Mouse (Mus musculus) limb, embryonic 11.5 days (tissue): ENCODE measurements around the gene Lrpprc. TPM values are rescaled to one million over a fixed set of nuclear protein-coding genes. Genes with fewer than 3 reads are reported as not detected.
A peak's percentile ranks its signal among the peaks of the same experiment; 100 is the strongest.

Experiments used
- ATAC-seq: fragments of 200-750 bp; cut with Nextera tagmentation; 2 replicates; pipeline ENCODE4 v1.8.0; 2017; ENCODE audit warnings: low read depth; ENCODE audit not compliant: insufficient number of reproducible peaks, low FRiP score, low TSS enrichment
- DNase-seq: peaks from one replicate; pipeline ENCODE4 v3.0.0-alpha.2; 2015; ENCODE audit warnings: low spot score
- H3K27ac ChIP-seq: fragments of 300-500 bp; sonication (generic); replicated peaks from 2 replicates; pipeline ENCODE4 v1.5.1; 2014; ENCODE audit warnings: low read depth, mild to moderate bottlenecking, low read length
- H3K27me3 ChIP-seq: fragments of 300-500 bp; sonication (generic); 2 replicates; pipeline ENCODE4 v1.6.1; 2014; ENCODE audit warnings: mild to moderate bottlenecking, low read length, mixed read lengths; ENCODE audit not compliant: control insufficient read depth, insufficient read depth
- H3K36me3 ChIP-seq: fragments of 300-500 bp; sonication (generic); 2 replicates; pipeline ENCODE4 v1.6.1; 2014; ENCODE audit warnings: mild to moderate bottlenecking, low read length, moderate library complexity, mixed read lengths; ENCODE audit not compliant: control insufficient read depth, insufficient read depth
- H3K4me1 ChIP-seq: fragments of 300-500 bp; sonication (generic); 2 replicates; pipeline ENCODE4 v1.6.1; 2014; ENCODE audit warnings: low read length, mixed read lengths; ENCODE audit not compliant: control insufficient read depth, insufficient read depth
- H3K4me2 ChIP-seq: fragments of 300-500 bp; sonication (generic); 2 replicates; pipeline ENCODE4 v1.6.1; 2014; ENCODE audit warnings: low read depth, mild to moderate bottlenecking, moderate library complexity; ENCODE audit not compliant: severe bottlenecking
- H3K4me3 ChIP-seq: fragments of 300-500 bp; sonication (generic); 2 replicates; pipeline ENCODE4 v1.5.1; 2014; ENCODE audit warnings: low read depth, low read length
- H3K9ac ChIP-seq: fragments of 300-500 bp; sonication (generic); 2 replicates; pipeline ENCODE4 v1.6.1; 2014; ENCODE audit warnings: mild to moderate bottlenecking, low read length
- H3K9me3 ChIP-seq: fragments of 300-500 bp; sonication (generic); 2 replicates; pipeline ENCODE4 v1.6.1; 2016; ENCODE audit warnings: low read length; ENCODE audit not compliant: control insufficient read depth
- WGBS: fragments of 180-500 bp; shearing (Covaris S2); extraction: QIAGEN DNeasy Blood & Tissue Kit; methylation state at CpG from one replicate; pipeline ENCODE4 v1.1.7; 2014; 5-methylcytosine and 5-hydroxymethylcytosine counted together
- polyA plus RNA-seq: library from polyadenylated mRNA; unstranded; fragments of >200 nt; fragmentation: Nextera tagmentation; extraction: Ambion mirVana; gene quantifications from 2 replicates; pipeline ENCODE4 v1.2.1, GENCODE M21; 2014

Lrpprc gene
- polyA plus RNA-seq, 1 experiment from 2014 or later, result 60.8 TPM

- WGBS, result 67% methylated on average over 4 of the region's 4 CpGs
- Histone ChIP-seq H3K27ac (no peak overlapping the region), H3K27me3 (no peaks in the 10 kb centered on the region), H3K4me3 (no peak overlapping the region), H3K4me1 (peaks cover 3% of the 10 kb centered on the region; the same call in 1 of the 2 replicates), H3K36me3 (peaks cover 10% of the 10 kb centered on the region; the same call in 1 of the 2 replicates), H3K4me2 (no peak overlapping the region), H3K9me3 (no peaks in the 10 kb centered on the region), H3K9ac (no peak overlapping the region)
- DNase-seq, result peak; percentile 42
- no peak for ATAC-seq
Measured at GRCm38 (mm10) chr17:84707407-84707806, 83.2 kb downstream of the Lrpprc start.

- Histone ChIP-seq H3K36me3 (no peaks in the 10 kb centered on the region), H3K4me3 (no peak overlapping the region), H3K27me3 (no peaks in the 10 kb centered on the region), H3K4me1 (no peaks in the 10 kb centered on the region), H3K9ac (no peak overlapping the region), H3K27ac (no peak overlapping the region), H3K9me3 (no peaks in the 10 kb centered on the region), H3K4me2 (no peak overlapping the region)
- ATAC-seq, result no peak
- 26% methylated on average over 5 of the region's 5 CpGs for WGBS
- peak; percentile 73 for DNase-seq
Measured at GRCm38 (mm10) chr17:84698727-84699126, 91.9 kb downstream of the Lrpprc start.

- H3K4me3 ChIP-seq, result no peak overlapping the region
- no peak overlapping the region for H3K27ac ChIP-seq
- no peak for DNase-seq
- H3K9ac ChIP-seq, result no peak overlapping the region
- 67% methylated on average over 6 of the region's 6 CpGs for WGBS
- no peak overlapping the region for H3K4me2 ChIP-seq
- H3K27me3 ChIP-seq, result no peaks in the 10 kb centered on the region
- no peaks in the 10 kb centered on the region for H3K36me3 ChIP-seq
- no peak for ATAC-seq
- H3K9me3 ChIP-seq, result no peaks in the 10 kb centered on the region
- no peaks in the 10 kb centered on the region for H3K4me1 ChIP-seq
Measured at GRCm38 (mm10) chr17:84696537-84696936, 94.1 kb downstream of the Lrpprc start.

- H3K9ac ChIP-seq, result no peak overlapping the region
- H3K4me2 ChIP-seq, result no peak overlapping the region
- no peaks in the 10 kb centered on the region for H3K9me3 ChIP-seq
- H3K27ac ChIP-seq, result no peak overlapping the region
- DNase-seq, result no peak
- no peak overlapping the region for H3K4me3 ChIP-seq
- ATAC-seq, result no peak
- no peaks in the 10 kb centered on the region for H3K36me3 ChIP-seq
- H3K4me1 ChIP-seq, result no peaks in the 10 kb centered on the region
- WGBS, result 86% methylated on average over 2 of the region's 2 CpGs
- no peaks in the 10 kb centered on the region for H3K27me3 ChIP-seq
Measured at GRCm38 (mm10) chr17:84693741-84694140, 96.8 kb downstream of the Lrpprc start.

- H3K36me3 ChIP-seq, result no peaks in the 10 kb centered on the region
- ATAC-seq, result no peak
- H3K4me1 ChIP-seq, result no peaks in the 10 kb centered on the region
- no peak overlapping the region for H3K4me3 ChIP-seq
- H3K27ac ChIP-seq, result no peak overlapping the region
- no peaks in the 10 kb centered on the region for H3K9me3 ChIP-seq
- H3K27me3 ChIP-seq, result no peaks in the 10 kb centered on the region
- H3K9ac ChIP-seq, result no peak overlapping the region
- no peak overlapping the region for H3K4me2 ChIP-seq
- WGBS, result 74% methylated on average over 5 of the region's 5 CpGs
- no peak for DNase-seq
Measured at GRCm38 (mm10) chr17:84690111-84690510, 100.5 kb downstream of the Lrpprc start.

GRCm38 (mm10) chr17:84689316-84689715, 101.3 kb downstream of the Lrpprc start:
- no peaks in the 10 kb centered on the region for H3K27me3 ChIP-seq
- WGBS, result 85% methylated on average over 5 of the region's 5 CpGs
- no peaks in the 10 kb centered on the region for H3K9me3 ChIP-seq
- no peak overlapping the region for H3K4me3 ChIP-seq
- ATAC-seq (no peak), DNase-seq (no peak)
- no peak overlapping the region for H3K4me2 ChIP-seq
- no peak overlapping the region for H3K9ac ChIP-seq
- H3K4me1 ChIP-seq, result no peaks in the 10 kb centered on the region
- no peak overlapping the region for H3K27ac ChIP-seq
- no peaks in the 10 kb centered on the region for H3K36me3 ChIP-seq

- no peaks in the 10 kb centered on the region for H3K4me1 ChIP-seq
- no peak overlapping the region for H3K4me2 ChIP-seq
- no peaks in the 10 kb centered on the region for H3K9me3 ChIP-seq
- 91% methylated on average over 11 of the region's 11 CpGs for WGBS
- no peak overlapping the region for H3K9ac ChIP-seq
- DNase-seq (no peak), ATAC-seq (no peak)
- no peaks in the 10 kb centered on the region for H3K36me3 ChIP-seq
- no peaks in the 10 kb centered on the region for H3K27me3 ChIP-seq
- H3K4me3 ChIP-seq, result no peak overlapping the region
- H3K27ac ChIP-seq, result no peak overlapping the region
Measured at GRCm38 (mm10) chr17:84688834-84689233, 101.8 kb downstream of the Lrpprc start.

- ATAC-seq (no peak), DNase-seq (no peak)
- no peaks in the 10 kb centered on the region for H3K36me3 ChIP-seq
- H3K27me3 ChIP-seq, result no peaks in the 10 kb centered on the region
- H3K4me1 ChIP-seq, result no peaks in the 10 kb centered on the region
- H3K4me2 ChIP-seq, result no peak overlapping the region
- no peak overlapping the region for H3K27ac ChIP-seq
- H3K4me3 ChIP-seq, result no peak overlapping the region
- no peaks in the 10 kb centered on the region for H3K9me3 ChIP-seq
- 57% methylated on average over 5 of the region's 5 CpGs for WGBS
- no peak overlapping the region for H3K9ac ChIP-seq
Measured at GRCm38 (mm10) chr17:84687994-84688393, 102.6 kb downstream of the Lrpprc start.

GRCm38 (mm10) chr17:84685286-84685685, 105.3 kb downstream of the Lrpprc start:
- Histone ChIP-seq H3K9me3 (no peaks in the 10 kb centered on the region), H3K4me2 (no peak overlapping the region), H3K9ac (no peak overlapping the region), H3K4me1 (no peaks in the 10 kb centered on the region), H3K27me3 (no peaks in the 10 kb centered on the region), H3K36me3 (no peaks in the 10 kb centered on the region), H3K27ac (no peak overlapping the region), H3K4me3 (no peak overlapping the region)
- 81% methylated on average over 4 of the region's 4 CpGs for WGBS
- DNase-seq, result no peak
- no peak for ATAC-seq
